Mouse (Mus musculus) lung, postnatal 0 days (tissue): ENCODE measurements around the gene Olfr1419. TPM values are rescaled to one million over a fixed set of nuclear protein-coding genes. Genes with fewer than 3 reads are reported as not detected.

Source experiments
- ATAC-seq: fragments of 200-750 bp; cut with Nextera tagmentation; 2 replicates; pipeline ENCODE4 v1.8.0; 2017; ENCODE audit warnings: moderate library complexity
- DNase-seq: peaks from one replicate; pipeline ENCODE4 v3.0.0-alpha.2; 2016; ENCODE audit warnings: low spot score
- H3K27ac ChIP-seq: fragments of 300-500 bp; sonication (generic); 2 replicates; pipeline ENCODE4 v1.5.1; 2014; ENCODE audit warnings: antibody characterized with exemption, mild to moderate bottlenecking, low read length, mixed read lengths
- H3K27me3 ChIP-seq: fragments of 300-500 bp; sonication (generic); replicated peaks from 2 replicates; pipeline ENCODE4 v1.6.1; 2014; ENCODE audit warnings: low read length, mixed read lengths; ENCODE audit not compliant: insufficient read depth
- H3K36me3 ChIP-seq: fragments of 300-500 bp; sonication (generic); 2 replicates; pipeline ENCODE4 v1.6.1; 2014; ENCODE audit warnings: low read length, mixed read lengths; ENCODE audit not compliant: insufficient read depth
- H3K4me1 ChIP-seq: fragments of 300-500 bp; sonication (generic); 2 replicates; pipeline ENCODE4 v1.6.1; 2014; ENCODE audit warnings: antibody characterized with exemption, low read depth, low read length, mixed read lengths; ENCODE audit not compliant: insufficient read depth
- H3K4me2 ChIP-seq: fragments of 300-500 bp; sonication (generic); replicated peaks from 2 replicates; pipeline ENCODE4 v1.6.1; 2014; ENCODE audit warnings: low read depth, mild to moderate bottlenecking, low read length, moderate library complexity, mixed read lengths
- H3K4me3 ChIP-seq: fragments of 300-500 bp; sonication (generic); 2 replicates; pipeline ENCODE4 v1.5.1; 2014; ENCODE audit warnings: low read depth, low read length
- H3K9ac ChIP-seq: fragments of 300-500 bp; sonication (generic); replicated peaks from 2 replicates; pipeline ENCODE4 v1.6.1; 2014; ENCODE audit warnings: low read depth, mild to moderate bottlenecking
- H3K9me3 ChIP-seq: fragments of 300-500 bp; sonication (generic); 2 replicates; pipeline ENCODE4 v1.6.1; 2016; ENCODE audit warnings: low read length, mixed read lengths
- CTCF ChIP-seq: IDR thresholded peaks from 2 replicates; pipeline ENCODE4 v1.5.1; 2016; ENCODE audit warnings: antibody characterized with exemption, mild to moderate bottlenecking
- EP300 ChIP-seq: IDR thresholded peaks from 2 replicates; pipeline ENCODE4 v1.6.1; 2016; ENCODE audit warnings: antibody characterized with exemption, mild to moderate bottlenecking, control low read depth
- WGBS: fragments of 180-500 bp; shearing (Covaris S2); extraction: QIAGEN DNeasy Blood & Tissue Kit; methylation state at CpG from one replicate; pipeline ENCODE4 v1.1.7; 2014; 5-methylcytosine and 5-hydroxymethylcytosine counted together
- polyA plus RNA-seq: library from polyadenylated mRNA; unstranded; fragments of >200 nt; fragmentation: Nextera tagmentation; extraction: Ambion mirVana; gene quantifications from 2 replicates; pipeline ENCODE4 v1.2.1, GENCODE M21; 2015

Olfr1419 gene
- polyA plus RNA-seq, 1 experiment from 2014 or later, result not detected

GRCm38 (mm10) chr19:11854821-11855220 lies 20.1 kb downstream of the Olfr1419 start:
- H3K4me2 ChIP-seq, result no peak overlapping the region
- 90% methylated on average over 2 of the region's 2 CpGs for WGBS
- H3K9me3 ChIP-seq, result no peaks in the 10 kb centered on the region
- ATAC-seq (no peak), DNase-seq (no peak)
- no peak overlapping the region for H3K9ac ChIP-seq
- H3K36me3 ChIP-seq, result no peaks in the 10 kb centered on the region
- no peak overlapping the region for H3K4me3 ChIP-seq
- no peak overlapping the region for H3K27ac ChIP-seq
- no peak for TF ChIP-seq EP300
- TF ChIP-seq CTCF, result no peak
- H3K27me3 ChIP-seq, result no peaks in the 10 kb centered on the region
- no peaks in the 10 kb centered on the region for H3K4me1 ChIP-seq

GRCm38 (mm10) chr19:11852652-11853051 lies 22.3 kb downstream of the Olfr1419 start:
- ATAC-seq, result no peak
- WGBS, result 42% methylated on average over 4 of the region's 4 CpGs
- H3K27ac ChIP-seq, result no peak overlapping the region

GRCm38 (mm10) chr19:11846333-11846732 lies 28.6 kb downstream of the Olfr1419 start:
- no peak overlapping the region for H3K27ac ChIP-seq
- no peak for ATAC-seq
- H3K9me3 ChIP-seq, result no peaks in the 10 kb centered on the region
- no peaks in the 10 kb centered on the region for H3K27me3 ChIP-seq
- no peak overlapping the region for H3K4me3 ChIP-seq
- no peak overlapping the region for H3K9ac ChIP-seq
- H3K36me3 ChIP-seq, result no peaks in the 10 kb centered on the region
- DNase-seq, result no peak
- WGBS, result 77% methylated on average over 4 of the region's 4 CpGs
- TF ChIP-seq CTCF (no peak), EP300 (no peak)
- H3K4me1 ChIP-seq, result no peaks in the 10 kb centered on the region
- no peak overlapping the region for H3K4me2 ChIP-seq

More at GRCm38 (mm10) chr19:11852652-11853051, 22.3 kb downstream of the Olfr1419 start:
- no peak for DNase-seq
- H3K9ac ChIP-seq, result no peak overlapping the region
- H3K9me3 ChIP-seq, result no peaks in the 10 kb centered on the region
- TF ChIP-seq CTCF, result no peak
- no peak for TF ChIP-seq EP300
- no peak overlapping the region for H3K4me2 ChIP-seq
- no peaks in the 10 kb centered on the region for H3K27me3 ChIP-seq
- H3K36me3 ChIP-seq, result no peaks in the 10 kb centered on the region
- no peak overlapping the region for H3K4me3 ChIP-seq
- H3K4me1 ChIP-seq, result no peaks in the 10 kb centered on the region

- no peaks in the 10 kb centered on the region for H3K36me3 ChIP-seq
These were observed 35.8 kb downstream of the Olfr1419 start, which contains the start of gene Olfr1417 for GRCm38 (mm10) chr19:11839119-11839518. Gene Olfr1417, minus strand, starts transcription at chr19:11839219.

GRCm38 (mm10) chr19:11823346-11824065 lies 51.4 kb downstream of the Olfr1419 start:
- 28% methylated on average over 4 of the region's 4 CpGs for WGBS
- no peaks in the 10 kb centered on the region for H3K9me3 ChIP-seq
- ATAC-seq, result no peak

More at GRCm38 (mm10) chr19:11839119-11839518, 35.8 kb downstream of the Olfr1419 start, which contains the start of gene Olfr1417:
- Histone ChIP-seq H3K9ac (no peak within 1 kb of the TSS), H3K27me3 (no peaks in the 10 kb centered on the region), H3K4me1 (no peaks in the 10 kb centered on the region), H3K4me3 (no peak within 1 kb of the TSS), H3K27ac (no peak within 1 kb of the TSS), H3K4me2 (no peak within 1 kb of the TSS), H3K9me3 (no peaks in the 10 kb centered on the region)
- DNase-seq (no peak), ATAC-seq (no peak)
- TF ChIP-seq CTCF, result no peak
- TF ChIP-seq EP300, result no peak
- WGBS, result 93% methylated on average over 4 of the region's 4 CpGs

GRCm38 (mm10) chr19:11820211-11820610 lies 54.7 kb downstream of the Olfr1419 start:
- Histone ChIP-seq H3K27ac (no peak overlapping the region), H3K36me3 (no peaks in the 10 kb centered on the region), H3K4me2 (peak overlapping the region; percentile 83), H3K9me3 (no peaks in the 10 kb centered on the region), H3K4me3 (no peak overlapping the region), H3K27me3 (no peaks in the 10 kb centered on the region), H3K9ac (no peak overlapping the region), H3K4me1 (peaks cover 9% of the 10 kb centered on the region)
- no peak for DNase-seq
- peak; percentile 35 for TF ChIP-seq CTCF
- no peak for TF ChIP-seq EP300
- WGBS, result 26% methylated on average over 6 of the region's 6 CpGs
- ATAC-seq, result no peak

More at GRCm38 (mm10) chr19:11823346-11824065, 51.4 kb downstream of the Olfr1419 start:
- TF ChIP-seq EP300 (no peak), CTCF (no peak)
- no peak for DNase-seq
- H3K27me3 ChIP-seq, result no peaks in the 10 kb centered on the region
- H3K36me3 ChIP-seq, result no peaks in the 10 kb centered on the region
- no peaks in the 10 kb centered on the region for H3K4me1 ChIP-seq
- H3K9ac ChIP-seq, result no peak overlapping the region
- no peak overlapping the region for H3K27ac ChIP-seq
- H3K4me2 ChIP-seq, result no peak overlapping the region
- H3K4me3 ChIP-seq, result no peak overlapping the region
